Mouse (Mus musculus): ENCODE measurements around the gene 1700037C18Rik.

DNA sequence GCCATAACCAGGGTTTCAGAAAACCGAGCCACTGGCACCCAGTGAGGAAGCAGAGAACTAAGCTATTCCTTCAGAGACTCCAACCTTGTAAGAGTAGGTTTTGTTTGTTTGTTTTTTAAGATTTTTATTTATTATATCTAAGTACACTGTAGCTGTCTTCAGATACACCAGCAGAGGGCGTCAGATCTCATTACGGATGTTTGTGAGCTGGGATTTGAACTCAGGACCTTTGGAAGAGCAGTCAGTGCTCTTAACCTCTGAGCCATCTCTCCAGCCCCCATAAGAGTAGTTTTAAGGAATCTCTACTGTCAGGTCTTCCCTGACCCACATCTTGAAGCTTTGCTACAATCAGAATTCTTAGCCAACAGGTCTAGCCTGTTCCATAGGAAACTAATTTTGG, 60.1 kb downstream of the 1700037C18Rik start:
- TF ChIP-seq POLR2A (IDR thresholded peaks at IDR 0.05; ENCODE audit: control insufficient read depth, low read depth, low read length) (no peak), CTCF (IDR thresholded peaks at IDR 0.05; ENCODE audit: control insufficient read depth, insufficient read depth, insufficient replicate concordance, low read depth, low read length) (no peak)

Measured in testis, adult 2 months (tissue).